Mouse (Mus musculus) telencephalon, adult 2 months (tissue): ENCODE results near the gene Tgfbrap1.

ENCODE experiments used
- DNase-seq: peaks from one replicate; pipeline ENCODE4 v3.0.0-alpha.2; 2011; ENCODE audit warnings: low read depth, low spot score

Tgfbrap1 gene

GRCm38 (mm10) chr1:43112882-43113281 lies 14.4 kb upstream of the Tgfbrap1 start:
- DNase-seq = no peak

- DNase-seq = no peak
Measured at GRCm38 (mm10) chr1:43110556-43110955, 12.1 kb upstream of the Tgfbrap1 start.

- no peak for DNase-seq
Measured at GRCm38 (mm10) chr1:43108729-43109128, 10.3 kb upstream of the Tgfbrap1 start.

GRCm38 (mm10) chr1:43094206-43094605 lies 4.2 kb downstream of the Tgfbrap1 start:
- no peak for DNase-seq

- no peak for DNase-seq
Measured at GRCm38 (mm10) chr1:43092056-43093015, 6.1 kb downstream of the Tgfbrap1 start.

GRCm38 (mm10) chr1:43091306-43092055 lies 7.0 kb downstream of the Tgfbrap1 start:
- DNase-seq = no peak

- no peak for DNase-seq
Measured at GRCm38 (mm10) chr1:43090418-43090817, 8.0 kb downstream of the Tgfbrap1 start.

- no peak for DNase-seq
Measured at GRCm38 (mm10) chr1:43082946-43083345, 15.5 kb downstream of the Tgfbrap1 start.

- DNase-seq = no peak
Measured at GRCm38 (mm10) chr1:43078124-43078523, 20.3 kb downstream of the Tgfbrap1 start.

- DNase-seq = no peak
Measured at GRCm38 (mm10) chr1:43074791-43075190, 23.6 kb downstream of the Tgfbrap1 start.

GRCm38 (mm10) chr1:43072561-43072960 lies 25.9 kb downstream of the Tgfbrap1 start:
- DNase-seq = no peak

- no peak for DNase-seq
Measured at GRCm38 (mm10) chr1:43072028-43072427, 26.4 kb downstream of the Tgfbrap1 start.

GRCm38 (mm10) chr1:43070726-43071125 lies 27.7 kb downstream of the Tgfbrap1 start:
- no peak for DNase-seq

- DNase-seq = no peak
Measured at GRCm38 (mm10) chr1:43067551-43067950, 30.9 kb downstream of the Tgfbrap1 start.

GRCm38 (mm10) chr1:43066573-43066972 lies 31.9 kb downstream of the Tgfbrap1 start:
- DNase-seq = no peak

GRCm38 (mm10) chr1:43065615-43066310 lies 32.7 kb downstream of the Tgfbrap1 start:
- no peak for DNase-seq

GRCm38 (mm10) chr1:43051903-43052302 lies 46.5 kb downstream of the Tgfbrap1 start:
- DNase-seq = no peak

GRCm38 (mm10) chr1:43047811-43048210 lies 50.6 kb downstream of the Tgfbrap1 start:
- no peak for DNase-seq

GRCm38 (mm10) chr1:43046990-43047389 lies 51.4 kb downstream of the Tgfbrap1 start:
- DNase-seq = no peak

GRCm38 (mm10) chr1:43045204-43045982 lies 53.0 kb downstream of the Tgfbrap1 start:
- no peak for DNase-seq

- DNase-seq = no peak
Measured at GRCm38 (mm10) chr1:43042271-43042670, 56.2 kb downstream of the Tgfbrap1 start.
